Mouse (Mus musculus) adrenal gland, postnatal 25 days (tissue): ENCODE results near the gene Tmcc1. TPM values are rescaled to one million over a fixed set of nuclear protein-coding genes. Genes with fewer than 3 reads are reported as not detected.
"Not testable (repeated sequence)": the region's sequence is repeated elsewhere in the genome, so short reads cannot be mapped to it uniquely, and the experiment has no call there.

Experiments used
- DNase-seq: peaks from one replicate; pipeline ENCODE4 v3.0.0; 2021; ENCODE audit warnings: mixed read lengths
- total RNA-seq: library from RNA; stranded (reverse); gene quantifications from 2 replicates; pipeline ENCODE4 v1.2.3, GENCODE M21; 2021

The Tmcc1 gene
- total RNA-seq, 1 experiment from 2014 or later = 23.9 TPM

DNA sequence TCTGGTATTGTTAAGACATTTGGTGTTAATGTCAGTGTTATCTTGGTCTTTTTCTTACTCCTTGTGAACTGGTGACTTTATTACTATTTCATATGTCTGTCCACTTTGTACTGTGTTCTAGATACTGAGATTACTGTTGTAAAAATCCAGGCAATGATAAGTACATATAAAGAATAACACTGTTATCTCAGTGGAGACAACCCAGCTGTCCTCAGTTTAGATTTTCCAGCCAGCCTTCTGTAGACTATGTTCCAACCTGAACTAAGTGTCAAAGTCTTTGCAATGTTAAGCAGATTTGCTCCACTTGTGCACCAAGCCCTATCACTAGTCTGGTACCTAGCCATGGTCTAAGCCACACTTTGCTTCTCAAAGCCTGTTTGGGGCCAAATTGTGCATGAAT lies 118.4 kb downstream of the Tmcc1 start:
- no peak for DNase-seq

DNA sequence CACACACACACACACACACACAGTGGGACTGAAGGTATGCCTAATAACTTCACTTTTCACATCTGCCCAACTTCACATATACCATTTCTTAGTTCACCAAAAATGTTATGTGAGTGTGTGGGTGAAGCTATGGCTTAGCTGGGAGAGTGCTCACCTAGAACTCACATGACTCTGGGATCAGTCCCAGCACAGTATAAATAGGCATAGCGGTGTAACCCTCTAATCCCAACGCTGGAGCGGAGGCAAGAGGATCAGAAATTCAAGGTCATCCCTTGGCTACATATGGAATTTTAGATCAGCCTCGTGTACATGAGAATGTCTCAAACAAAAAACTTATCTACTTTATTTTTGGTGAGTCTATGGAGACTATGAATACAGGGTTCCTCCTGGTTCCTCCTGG lies 119.7 kb downstream of the Tmcc1 start:
- no peak for DNase-seq

DNA sequence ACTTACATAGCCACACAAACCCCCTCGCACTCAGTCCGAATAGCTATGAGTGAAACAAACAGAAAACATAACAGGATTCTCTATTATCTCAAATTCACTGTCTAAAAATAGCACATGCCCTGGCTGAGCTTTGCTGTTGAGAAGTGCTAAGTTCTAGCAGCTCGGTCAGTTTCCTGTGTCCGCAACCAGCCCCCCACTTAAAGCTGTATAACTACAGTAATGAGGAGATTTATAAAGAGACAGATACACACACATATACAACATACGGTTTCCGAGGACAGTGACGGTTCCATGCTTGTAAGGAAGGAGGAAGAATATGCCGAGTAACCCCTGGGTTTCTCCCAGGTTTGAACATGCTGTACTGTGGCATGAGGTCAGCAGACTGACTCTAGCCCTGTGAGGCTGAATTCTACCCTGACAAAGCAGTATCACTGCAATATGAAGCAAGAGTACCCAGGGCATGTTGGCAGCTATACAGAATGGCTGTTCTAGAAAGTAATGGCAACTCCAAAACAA lies 120.5 kb downstream of the Tmcc1 start:
- DNase-seq = no peak

DNA sequence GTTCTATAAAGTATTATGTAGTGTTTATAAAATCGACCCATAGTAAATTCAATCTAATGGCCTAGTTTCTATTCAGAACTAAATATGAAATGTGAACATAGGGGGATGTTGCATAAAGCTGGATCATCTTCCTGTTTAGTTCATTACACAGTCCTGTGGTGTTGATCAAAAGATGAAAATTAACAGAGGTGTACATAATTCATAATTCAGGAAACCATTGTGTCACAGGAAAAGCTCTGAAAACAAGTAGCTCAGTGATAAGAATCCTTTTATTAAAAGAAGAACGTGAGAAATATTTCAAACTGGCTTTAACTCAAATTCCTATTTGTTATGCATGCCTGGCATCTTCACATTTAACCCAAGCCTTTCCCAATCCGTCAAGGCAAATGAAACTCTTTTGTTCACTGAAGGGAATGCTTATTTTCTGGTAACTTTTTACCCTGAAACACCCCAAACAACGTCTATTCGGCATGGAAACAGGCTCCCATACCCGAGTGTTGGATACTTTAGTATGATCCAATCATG lies 121.0 kb downstream of the Tmcc1 start:
- DNase-seq = no peak

DNA sequence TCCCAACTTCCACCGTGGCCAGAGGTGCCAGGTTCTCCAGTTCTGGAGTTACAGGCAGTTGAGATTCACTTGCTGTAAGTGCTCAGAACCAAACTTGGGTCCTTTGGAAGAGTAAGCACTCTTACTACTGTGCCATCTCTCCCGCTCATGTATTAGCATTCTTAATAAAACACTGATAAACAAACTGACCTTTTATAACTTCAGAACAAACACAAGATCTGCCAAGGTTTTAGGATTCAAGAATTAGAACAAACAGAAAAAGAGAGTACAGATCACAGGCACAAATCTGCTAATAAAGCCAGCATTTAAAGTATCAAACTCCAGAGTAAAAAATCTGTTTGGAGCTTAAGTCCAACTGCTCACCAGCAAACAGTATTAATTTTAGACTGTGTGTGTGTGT lies 121.5 kb downstream of the Tmcc1 start:
- DNase-seq = no peak

DNA sequence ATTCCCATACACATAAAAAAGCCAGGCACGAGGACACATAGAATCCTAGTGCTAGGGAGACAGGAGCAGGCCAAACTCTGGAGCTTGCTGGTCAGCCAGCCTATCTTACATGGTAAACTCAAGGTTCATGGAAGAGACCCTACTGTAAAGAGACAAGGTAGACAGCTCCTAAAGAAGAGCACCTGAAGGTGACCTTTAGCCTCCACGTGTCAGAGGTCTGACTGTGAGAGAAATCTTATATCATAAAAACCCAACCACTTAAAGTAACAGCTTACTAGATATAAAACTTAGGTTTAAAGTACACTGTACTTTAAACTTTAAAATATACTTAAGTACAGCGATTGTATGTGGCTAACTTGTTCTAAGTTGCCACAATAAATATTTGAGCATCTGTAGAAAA lies 122.7 kb downstream of the Tmcc1 start:
- DNase-seq = no peak

DNA sequence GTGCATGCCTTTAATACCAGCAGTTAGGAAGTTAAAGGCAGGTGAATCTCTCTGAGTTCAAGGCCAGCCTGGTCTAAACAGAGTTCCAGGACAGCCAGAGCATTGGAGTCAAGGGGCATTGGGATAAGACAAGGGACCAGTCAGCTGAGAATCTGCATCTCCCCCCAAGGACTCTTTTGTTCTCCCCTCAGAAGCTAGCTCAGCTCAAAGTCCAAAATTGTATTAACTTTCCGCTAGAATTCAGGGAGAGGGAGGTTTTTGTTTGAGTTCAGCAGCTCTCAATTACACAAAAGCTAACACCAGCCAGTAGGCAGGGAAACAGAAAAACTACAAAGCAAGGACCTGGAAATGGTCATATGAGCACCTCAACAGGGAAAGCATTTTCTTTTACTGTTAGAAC lies 129.8 kb downstream of the Tmcc1 start:
- DNase-seq = no peak

DNA sequence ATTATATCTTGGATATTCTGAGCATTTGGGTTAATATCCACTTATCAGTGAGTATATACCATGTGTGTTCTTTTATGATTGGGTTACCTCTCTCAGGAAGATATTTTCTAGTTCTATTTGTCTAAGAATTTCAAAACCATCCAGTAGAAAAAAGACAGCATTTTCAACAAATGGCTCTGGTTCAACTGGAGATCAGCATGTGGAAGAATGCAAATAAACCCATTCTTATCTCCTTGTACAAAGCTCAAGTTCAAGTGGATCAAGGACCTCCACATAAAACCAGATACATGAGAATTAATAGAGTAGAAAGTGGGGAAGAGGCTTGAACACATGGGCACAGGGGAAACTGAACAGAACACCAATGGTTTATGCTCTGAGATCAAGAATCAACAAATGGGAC lies 133.7 kb downstream of the Tmcc1 start:
- not testable (repeated sequence) for DNase-seq

DNA sequence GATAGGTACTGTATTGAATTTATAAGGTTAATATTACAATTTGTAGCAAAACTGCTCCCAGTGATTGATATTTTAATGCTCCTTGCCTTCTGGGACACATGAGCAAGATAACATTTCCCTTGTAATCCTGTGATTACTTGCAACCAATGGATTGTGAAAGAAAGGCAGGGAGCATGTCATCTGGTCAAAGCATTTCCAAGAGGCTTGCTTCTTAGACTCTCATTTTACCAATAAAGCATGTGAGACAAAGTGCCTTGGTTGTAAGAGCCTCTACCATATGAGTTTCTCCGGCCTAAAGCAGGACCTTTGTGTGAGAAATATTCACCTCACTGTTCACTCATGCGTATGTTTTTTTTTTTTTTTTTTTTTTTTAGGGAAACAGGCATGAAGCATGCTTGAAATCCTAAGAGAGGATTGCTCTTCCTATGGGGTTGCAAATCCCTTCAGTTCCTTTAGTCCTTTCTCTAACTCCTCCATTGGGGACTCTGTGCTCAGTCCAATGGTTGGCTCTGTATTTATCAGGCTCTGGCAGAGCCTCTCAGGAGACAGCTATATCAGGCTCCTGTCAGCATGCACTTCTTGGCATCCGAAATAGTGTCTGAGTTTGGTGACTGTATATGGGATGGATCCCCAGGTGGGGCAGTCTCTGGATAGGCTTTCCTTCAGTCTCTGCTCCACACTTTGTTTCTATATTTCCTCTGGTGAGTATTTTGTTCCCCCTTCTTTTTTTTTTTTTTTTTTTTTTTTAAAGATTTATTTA lies 134.6 kb downstream of the Tmcc1 start:
- DNase-seq = no peak

DNA sequence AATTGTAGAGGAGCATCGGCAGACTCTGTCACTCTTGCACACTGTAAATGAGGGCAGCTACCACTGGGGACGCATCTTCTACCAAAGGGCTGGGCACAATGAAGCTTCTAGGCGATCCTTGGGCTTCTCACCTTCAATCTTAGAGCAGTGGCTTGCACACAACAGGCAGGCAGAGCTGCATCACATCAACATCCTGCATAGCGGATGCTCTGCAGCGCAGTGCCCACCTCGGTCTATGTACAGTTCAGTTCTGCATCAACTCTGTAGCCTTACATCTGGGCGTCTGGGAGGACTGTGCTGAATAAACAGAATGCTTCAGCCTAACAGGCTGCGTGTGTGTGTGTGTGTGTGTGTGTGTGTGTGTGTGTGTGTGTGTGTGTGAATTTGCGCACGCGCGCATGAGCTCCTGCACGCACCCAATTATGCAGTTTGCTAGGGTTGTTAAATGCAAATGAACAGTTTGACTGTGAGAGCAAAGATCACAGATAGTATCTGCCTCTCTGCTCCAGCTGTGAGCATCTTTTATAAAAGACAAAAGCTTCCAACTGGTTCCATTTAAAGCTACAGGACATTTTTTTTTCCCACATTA lies 136.5 kb downstream of the Tmcc1 start:
- DNase-seq = no peak

DNA sequence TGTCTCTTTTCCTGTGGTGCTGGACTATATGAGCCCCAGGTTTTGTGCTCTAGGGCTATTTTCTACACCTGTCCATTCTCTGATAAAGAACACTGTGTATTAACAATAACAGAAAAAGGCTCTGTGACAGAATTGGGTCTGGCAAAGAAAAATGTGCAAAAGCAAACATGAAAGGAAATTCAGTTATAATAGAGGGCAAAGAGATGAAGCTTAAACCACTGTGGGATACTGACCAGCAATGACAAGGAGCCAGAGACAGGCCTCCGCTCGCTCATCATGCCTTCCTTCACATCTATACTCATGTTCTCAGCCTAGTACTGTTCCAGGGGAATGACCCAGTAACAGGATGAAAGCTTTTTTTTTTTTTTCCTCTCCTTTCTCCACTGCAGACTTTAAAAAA lies 137.5 kb downstream of the Tmcc1 start:
- no peak for DNase-seq

DNA sequence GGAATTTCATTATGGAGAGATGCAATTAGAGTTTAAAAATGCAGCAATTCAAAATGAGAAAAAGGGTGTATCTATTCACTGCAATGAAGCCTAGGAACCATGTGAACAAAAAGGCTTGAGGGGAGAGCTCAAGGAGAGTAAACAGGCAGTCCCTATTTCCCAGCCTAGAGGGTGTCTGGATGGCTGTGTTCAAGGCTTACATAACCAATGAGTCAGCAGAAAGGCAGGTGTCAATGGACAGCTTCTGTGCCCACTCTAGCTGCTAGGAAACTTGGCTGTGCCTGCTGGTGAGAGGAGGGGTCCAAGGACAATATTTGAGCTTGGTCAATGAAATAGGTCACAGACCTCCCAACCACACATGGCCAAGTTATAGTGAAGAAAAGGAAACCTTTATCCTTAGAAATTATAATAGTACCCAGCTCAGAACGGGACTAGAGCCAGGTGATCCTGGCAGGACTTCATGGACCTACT lies 138.2 kb downstream of the Tmcc1 start:
- DNase-seq = no peak

DNA sequence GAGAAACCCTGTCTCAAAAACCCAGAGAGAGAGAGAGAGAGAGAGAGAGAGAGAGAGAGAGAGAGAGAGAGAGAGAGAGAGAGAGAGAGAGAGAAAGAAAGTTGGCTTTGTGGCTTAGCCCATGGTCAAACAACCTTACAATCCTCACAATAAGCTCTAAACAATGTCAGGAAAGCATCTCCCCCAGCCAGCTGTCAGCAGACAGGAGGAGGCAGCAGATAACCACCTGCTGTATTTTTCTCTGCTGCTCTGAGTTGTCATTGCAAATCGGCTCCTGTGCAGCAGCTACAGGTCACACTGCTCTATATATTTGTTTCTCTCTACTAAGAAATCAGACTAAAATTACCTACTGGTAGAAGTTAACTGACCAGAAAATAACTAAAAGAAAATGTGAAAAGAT lies 145.4 kb downstream of the Tmcc1 start:
- no peak for DNase-seq

DNA sequence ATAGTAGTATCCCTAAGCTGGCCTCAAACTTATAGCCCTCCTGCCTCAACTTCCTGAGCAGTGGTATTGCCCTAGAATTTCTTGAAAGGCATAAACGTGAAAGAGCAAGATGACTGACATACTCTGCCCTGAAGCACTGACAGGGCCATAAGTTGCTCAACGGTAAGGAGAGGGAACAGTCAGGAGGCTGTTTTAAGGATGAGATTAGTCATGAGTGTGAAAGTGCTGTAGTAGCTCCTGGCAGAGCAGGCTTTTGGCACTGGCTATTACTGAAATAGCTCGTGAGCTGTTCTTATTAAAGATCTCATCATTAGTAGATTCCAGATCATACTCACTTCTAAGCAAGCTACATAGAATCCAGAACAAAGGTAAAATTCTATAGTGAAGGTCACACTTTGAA lies 145.9 kb downstream of the Tmcc1 start:
- no peak for DNase-seq

DNA sequence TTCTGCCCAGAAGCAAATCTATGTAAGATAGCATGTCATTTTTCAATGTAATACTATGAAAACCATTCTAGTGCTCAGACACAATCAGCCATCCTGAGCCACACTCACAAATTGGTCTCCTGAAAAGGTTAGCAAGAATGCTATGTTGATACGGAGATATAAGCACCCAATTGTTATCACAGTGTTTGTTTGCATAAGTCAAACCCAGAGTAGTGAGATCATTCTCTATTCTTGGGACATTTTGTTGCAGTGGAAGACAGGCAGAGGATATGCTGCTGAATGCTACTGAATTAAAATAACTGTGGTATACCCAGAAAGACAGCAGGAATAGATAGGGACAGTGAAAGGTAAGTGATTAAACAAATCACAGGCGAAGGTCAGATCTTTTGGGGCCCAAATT lies 149.2 kb downstream of the Tmcc1 start:
- DNase-seq = no peak

DNA sequence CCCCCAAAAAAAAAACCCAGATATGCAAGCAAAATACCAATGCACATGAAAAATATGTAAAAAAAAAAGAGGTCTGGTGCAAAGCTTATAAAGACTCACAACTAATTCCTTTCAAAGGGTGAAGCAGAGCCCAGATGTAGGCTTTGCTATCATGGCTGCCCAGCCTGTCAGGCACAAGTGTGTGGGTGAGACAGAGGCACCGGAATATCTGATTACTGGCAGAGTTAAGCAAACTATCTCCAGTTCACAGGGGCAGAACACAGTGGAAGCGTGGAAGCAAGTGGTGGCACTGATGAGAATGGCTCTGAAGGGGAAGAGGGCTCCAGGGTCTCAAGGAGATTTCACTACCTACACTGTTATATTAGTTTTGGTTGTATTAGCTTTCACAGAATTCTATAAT lies 155.1 kb downstream of the Tmcc1 start:
- DNase-seq = no peak

DNA sequence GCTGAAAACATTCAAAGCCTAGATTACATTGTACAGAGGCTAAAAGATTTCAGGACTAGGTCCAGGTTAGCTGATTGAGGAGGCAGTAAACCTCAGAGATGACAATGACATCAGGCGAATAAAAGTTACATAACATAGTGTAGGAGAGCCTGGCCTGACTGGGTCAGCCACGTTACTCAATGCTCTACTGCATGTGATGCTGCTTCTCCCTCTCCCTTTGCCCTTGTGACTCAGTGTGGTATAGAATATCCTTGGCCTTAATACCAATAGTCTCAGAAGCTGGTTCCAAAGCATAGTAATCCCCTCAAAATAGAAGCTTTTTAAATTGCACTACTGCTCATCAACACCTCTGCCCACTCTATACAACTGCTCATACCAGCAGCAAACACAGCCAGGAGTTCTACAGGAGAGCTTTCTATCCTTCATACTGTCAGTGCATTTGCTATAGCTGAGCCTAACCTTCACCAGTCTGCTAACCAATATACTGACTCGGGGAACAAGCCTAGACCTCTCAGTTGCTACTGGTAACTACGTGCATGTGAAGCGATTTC lies 155.9 kb downstream of the Tmcc1 start:
- DNase-seq = no peak

DNA sequence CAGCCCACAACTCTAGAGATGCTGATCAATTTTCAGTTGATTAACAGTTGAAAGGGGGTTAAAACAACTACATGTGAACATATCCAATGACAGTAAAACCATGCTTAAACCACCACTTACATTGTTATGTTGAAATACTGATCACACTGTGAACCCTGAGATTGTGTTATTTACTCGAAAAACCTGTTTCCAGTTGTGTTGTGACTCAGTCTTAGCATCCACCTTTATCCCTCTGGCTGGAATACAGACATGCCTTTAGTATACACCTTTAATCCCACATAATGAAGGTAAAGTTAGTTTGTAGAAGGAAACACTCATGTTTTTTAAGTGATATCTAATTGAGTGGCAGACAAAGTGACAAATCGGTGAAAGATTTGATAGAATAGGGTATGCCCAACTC lies 156.7 kb downstream of the Tmcc1 start:
- DNase-seq = no peak

DNA sequence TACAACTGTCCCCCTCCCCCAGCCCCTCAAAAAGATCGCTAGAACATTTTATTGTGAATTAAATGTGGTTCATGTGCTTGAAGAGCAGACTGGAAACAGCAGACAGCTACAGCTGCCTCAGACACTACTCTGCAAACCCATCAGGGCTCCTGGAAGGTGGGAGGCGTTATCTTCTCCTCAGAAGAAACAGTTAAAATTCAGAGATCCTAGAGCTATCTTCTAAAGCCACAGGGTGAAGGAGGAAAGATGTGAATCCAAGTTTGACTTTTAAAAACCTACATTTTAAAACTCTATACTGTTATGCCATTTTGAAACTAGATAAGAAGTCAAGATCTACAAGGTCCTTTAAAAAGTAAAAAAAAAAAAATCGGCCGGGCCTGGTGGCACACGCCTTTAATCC lies 162.2 kb downstream of the Tmcc1 start:
- DNase-seq = no peak

DNA sequence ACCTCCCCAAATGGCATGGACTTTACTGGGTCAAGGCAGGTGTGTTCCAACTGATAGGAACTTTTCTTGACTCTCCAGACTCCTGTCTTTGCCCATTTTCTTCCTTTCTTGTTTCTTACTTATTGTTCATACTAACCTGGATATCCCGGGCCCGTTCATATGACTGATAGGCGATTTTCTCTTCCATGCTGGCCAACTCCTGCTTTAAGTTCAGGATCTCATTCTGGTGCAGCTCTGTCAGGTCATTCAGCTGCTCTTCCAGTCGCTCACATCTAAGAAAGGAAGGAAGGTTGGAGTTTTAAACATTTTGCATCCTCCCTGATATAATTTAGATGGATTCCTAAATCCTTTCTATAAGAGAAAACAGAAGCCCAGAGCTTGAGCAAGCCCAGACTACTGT lies 168.6 kb downstream of the Tmcc1 start:
- no peak for DNase-seq

DNA sequence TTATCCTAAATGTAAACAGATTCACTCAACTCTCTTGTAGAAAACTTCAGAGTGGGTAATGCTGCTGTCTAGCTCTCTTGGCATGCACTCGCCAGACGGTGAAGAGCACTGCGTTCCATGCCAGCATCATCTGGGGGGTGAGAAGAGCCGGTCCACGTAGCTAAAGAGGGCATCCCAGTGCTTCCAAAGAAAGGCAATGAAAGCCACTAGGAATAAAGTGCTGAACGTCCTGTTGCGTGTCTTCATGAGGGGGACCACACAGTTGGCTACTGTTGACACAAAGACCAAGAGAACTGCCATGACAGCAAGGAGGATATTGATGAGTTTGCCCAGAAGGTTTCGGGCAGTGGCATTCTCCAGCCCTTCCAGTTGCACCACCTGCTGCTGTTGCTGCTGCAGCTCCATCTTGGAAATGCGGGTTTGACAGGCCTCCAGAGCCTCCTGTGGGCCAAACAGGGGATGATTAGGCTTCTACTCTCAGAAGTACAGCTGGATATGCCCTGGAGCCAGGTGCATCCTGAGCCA lies 171.3 kb downstream of the Tmcc1 start:
- no peak for DNase-seq

DNA sequence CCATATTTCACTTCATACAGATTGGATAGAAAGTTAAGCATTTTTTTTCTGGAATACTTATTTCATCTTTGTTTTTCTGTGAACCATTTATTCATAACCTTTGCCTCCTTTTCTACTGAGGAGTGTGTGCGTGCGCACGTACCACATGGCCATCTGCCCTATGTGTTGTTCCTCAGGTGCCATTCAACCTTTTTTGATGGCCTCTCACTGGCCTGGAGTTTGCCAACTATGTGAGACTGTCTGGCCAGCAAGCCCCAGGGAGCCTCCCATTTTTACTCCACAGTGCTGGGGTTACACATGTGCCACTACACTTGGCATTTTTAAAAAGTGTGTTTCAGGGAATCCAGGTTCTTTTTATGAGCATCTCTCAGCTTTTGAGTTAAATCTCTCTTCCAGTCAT lies 177.4 kb downstream of the Tmcc1 start:
- no peak for DNase-seq

DNA sequence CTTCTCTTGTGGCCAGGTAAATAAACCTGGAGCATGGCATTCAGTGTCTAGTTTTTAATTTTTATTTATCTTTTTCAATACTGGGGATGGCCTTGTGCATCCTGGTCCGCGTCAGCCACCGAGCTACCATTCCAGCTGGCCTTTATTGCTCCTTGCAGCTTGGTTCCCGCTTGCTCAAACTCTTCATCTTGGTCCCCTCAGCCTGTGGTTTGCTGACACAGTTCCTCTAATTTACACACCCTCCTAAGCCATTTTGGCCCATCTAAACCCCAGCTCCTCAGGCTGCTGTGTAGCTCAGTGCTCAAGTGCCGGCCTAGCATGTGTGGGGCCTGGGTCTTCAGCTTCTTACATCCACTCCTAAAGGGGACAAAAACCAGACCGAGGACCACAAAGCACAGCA lies 179.2 kb downstream of the Tmcc1 start:
- DNase-seq = no peak
